Mouse (Mus musculus) heart, postnatal 0 days (tissue): ENCODE measurements at regions not wholly inside any gene's neighbourhood (a gene's known extent, or its start where the extent isn't known, plus 50 kb on each side); places are given as distances from the start of the nearest gene placed in this dataset.

Source experiments
- ATAC-seq: fragments of 200-750 bp; cut with Nextera tagmentation; 2 replicates; pipeline ENCODE4 v1.8.0; 2017; ENCODE audit warnings: low read depth, moderate number of reproducible peaks, moderate library complexity; ENCODE audit not compliant: insufficient read depth
- DNase-seq: peaks from one replicate; pipeline ENCODE4 v3.0.0-alpha.2; 2016; ENCODE audit warnings: low spot score
- H3K27ac ChIP-seq: fragments of 300-500 bp; sonication (generic); 2 replicates; pipeline ENCODE4 v1.5.1; 2014; ENCODE audit warnings: low read depth, mild to moderate bottlenecking
- H3K27me3 ChIP-seq: fragments of 300-500 bp; sonication (generic); 2 replicates; pipeline ENCODE4 v1.6.1; 2014; ENCODE audit warnings: low read length, mixed read lengths; ENCODE audit not compliant: control insufficient read depth, insufficient read depth
- H3K36me3 ChIP-seq: fragments of 300-500 bp; sonication (generic); replicated peaks from 2 replicates; pipeline ENCODE4 v1.6.1; 2014; ENCODE audit warnings: low read length, mixed read lengths; ENCODE audit not compliant: control insufficient read depth, insufficient read depth
- H3K4me1 ChIP-seq: fragments of 300-500 bp; sonication (generic); 2 replicates; pipeline ENCODE4 v1.6.1; 2014; ENCODE audit warnings: antibody characterized with exemption; ENCODE audit not compliant: control insufficient read depth, insufficient read depth
- H3K4me2 ChIP-seq: fragments of 300-500 bp; sonication (generic); 2 replicates; pipeline ENCODE4 v1.6.1; 2014; ENCODE audit warnings: low read depth, mild to moderate bottlenecking, low read length, moderate library complexity
- H3K4me3 ChIP-seq: fragments of 300-500 bp; sonication (generic); 2 replicates; pipeline ENCODE4 v1.5.1; 2014; ENCODE audit warnings: low read depth, low read length
- H3K9ac ChIP-seq: fragments of 300-500 bp; sonication (generic); replicated peaks from 2 replicates; pipeline ENCODE4 v1.6.1; 2014; ENCODE audit warnings: low read depth, low read length, mixed read lengths
- H3K9me3 ChIP-seq: fragments of 300-500 bp; sonication (generic); replicated peaks from 2 replicates; pipeline ENCODE4 v1.6.1; 2016; ENCODE audit warnings: low read length; ENCODE audit not compliant: control insufficient read depth
- CTCF ChIP-seq: IDR thresholded peaks from 2 replicates; pipeline ENCODE4 v1.5.1; 2016; ENCODE audit warnings: antibody characterized with exemption, control low read depth, low read depth
- EP300 ChIP-seq: IDR thresholded peaks from 2 replicates; pipeline ENCODE4 v1.6.1; 2016; ENCODE audit warnings: antibody characterized with exemption, low read depth
- WGBS: fragments of 180-500 bp; shearing (Covaris S2); extraction: QIAGEN DNeasy Blood & Tissue Kit; methylation state at CpG from one replicate; pipeline ENCODE4 v1.1.7; 2014; 5-methylcytosine and 5-hydroxymethylcytosine counted together

DNA sequence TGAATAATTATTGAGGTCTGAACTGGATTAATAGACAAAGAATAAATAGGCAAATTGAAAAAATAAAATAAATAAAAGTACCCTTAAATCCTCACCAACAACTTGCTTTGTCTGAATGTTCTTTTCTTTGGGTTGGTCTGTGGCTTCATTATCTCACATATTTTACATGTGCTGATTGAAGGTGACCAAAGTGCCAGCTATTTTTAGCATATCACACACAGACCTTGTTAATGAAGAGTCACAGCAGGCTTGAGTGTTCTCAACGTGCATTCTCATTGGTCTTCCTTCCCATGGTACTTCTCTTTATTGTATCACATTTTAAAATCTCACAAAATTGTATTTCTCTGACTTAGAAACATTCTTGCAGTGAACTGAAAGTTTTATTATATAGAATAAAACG lies 59.7 kb upstream of the Sstr1 start:
- TF ChIP-seq EP300 (peak; percentile 50; the same call in 1 of the 2 replicates), CTCF (no peak)
- Histone ChIP-seq H3K27ac (no peak overlapping the region), H3K9me3 (no peaks in the 10 kb centered on the region), H3K27me3 (no peaks in the 10 kb centered on the region), H3K36me3 (no peaks in the 10 kb centered on the region), H3K4me3 (no peak overlapping the region), H3K4me2 (no peak overlapping the region), H3K9ac (no peak overlapping the region), H3K4me1 (no peaks in the 10 kb centered on the region)
- ATAC-seq (peak; percentile 78), DNase-seq (peak; percentile 75)
- 26% methylated on average over 2 of the region's 2 CpGs for WGBS
